Mouse (Mus musculus): Measurements from ENCODE around the gene Gm42791.

The Gm42791 gene

DNA sequence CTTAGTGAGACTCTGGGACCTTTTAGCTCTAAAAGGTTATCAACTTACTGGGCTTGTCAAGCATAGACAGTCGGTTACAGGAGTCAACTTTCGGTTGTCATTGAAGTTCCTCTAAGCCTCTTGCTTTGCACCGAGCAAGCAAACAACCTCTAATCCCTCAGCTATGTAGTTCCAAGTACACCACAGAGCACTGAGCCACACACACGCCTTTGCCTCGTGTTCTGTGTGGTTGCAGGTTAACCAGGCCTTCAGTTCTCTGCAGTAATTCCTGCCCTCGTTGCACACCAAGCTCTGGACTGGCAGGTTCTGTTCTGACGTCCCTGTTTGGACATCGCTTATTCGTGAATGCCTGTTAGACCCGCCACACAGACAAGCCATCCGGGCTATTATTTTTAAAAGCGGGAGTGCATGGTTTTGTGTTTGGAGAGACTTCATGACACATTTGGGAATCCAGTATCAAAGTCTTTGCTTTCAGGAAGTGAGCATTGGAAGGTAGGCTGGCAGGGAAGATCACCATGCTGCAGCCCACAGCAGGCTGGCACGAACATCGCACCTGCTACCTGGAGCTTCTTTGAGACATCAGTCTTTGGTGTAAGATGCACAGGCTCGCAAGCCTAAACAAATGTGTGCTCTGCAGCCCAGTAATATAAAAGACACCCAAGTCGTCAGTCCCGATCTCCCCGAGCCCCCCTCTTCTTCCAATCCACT is 16.3 kb downstream of the Gm42791 start:
- no peak for DNase-seq (ENCODE audit: low spot score)

DNA sequence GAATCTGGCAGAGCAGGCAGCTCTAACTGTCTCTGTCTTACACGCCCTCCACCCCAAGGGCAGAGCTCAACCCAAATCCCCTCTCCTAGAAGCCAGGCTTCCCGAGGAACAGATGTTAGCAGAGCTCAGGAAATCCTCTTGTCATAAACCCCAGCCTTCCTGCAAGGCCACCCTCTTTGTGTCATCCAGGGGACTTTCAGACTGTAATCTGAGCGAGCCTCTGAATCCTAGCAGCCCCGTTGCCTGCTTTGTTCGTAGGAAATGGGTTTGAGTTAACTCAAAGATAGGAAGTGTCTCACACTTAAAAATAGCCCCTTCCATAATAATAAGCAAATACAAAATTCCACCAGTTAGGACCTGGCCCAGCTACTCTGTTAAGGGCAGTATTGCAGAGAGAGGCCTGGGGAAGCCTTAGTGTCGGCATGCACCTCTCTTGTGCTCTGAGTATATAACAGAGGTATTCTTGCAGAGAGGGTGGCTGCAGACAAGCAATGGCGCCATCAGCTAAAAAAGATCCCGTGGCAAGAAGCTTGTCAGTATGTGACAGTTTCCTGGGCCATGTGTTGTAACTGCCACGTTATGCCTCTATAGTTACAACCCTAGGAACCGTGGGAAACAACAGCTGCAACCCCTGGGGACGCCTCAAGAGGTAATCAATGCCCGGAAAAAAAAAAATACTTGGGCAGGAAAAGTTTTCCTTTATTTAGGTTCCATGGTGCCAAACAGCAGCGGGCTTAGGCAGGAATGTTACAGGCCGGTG is 17.1 kb downstream of the Gm42791 start:
- DNase-seq (ENCODE audit: low spot score): no peak

DNA sequence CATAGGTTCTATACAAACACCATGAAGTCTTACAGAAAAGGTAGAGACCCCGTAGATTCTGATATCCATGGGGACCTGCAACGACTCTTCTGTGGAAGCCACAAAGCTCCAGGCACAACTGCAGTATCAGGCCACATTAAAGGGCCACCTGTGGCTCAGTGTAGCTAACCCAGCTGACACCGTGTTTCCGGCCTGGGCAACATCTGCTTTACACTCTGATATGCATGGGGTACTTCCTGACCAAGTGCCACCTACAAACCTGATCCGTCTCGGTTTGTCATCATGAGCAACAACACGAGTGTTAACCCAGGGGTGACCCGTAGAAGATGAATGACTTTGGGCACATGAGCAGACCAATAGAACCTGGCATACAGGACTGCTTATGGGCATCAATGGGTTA is 18.1 kb downstream of the Gm42791 start:
- no peak for DNase-seq (ENCODE audit: low spot score)

DNA sequence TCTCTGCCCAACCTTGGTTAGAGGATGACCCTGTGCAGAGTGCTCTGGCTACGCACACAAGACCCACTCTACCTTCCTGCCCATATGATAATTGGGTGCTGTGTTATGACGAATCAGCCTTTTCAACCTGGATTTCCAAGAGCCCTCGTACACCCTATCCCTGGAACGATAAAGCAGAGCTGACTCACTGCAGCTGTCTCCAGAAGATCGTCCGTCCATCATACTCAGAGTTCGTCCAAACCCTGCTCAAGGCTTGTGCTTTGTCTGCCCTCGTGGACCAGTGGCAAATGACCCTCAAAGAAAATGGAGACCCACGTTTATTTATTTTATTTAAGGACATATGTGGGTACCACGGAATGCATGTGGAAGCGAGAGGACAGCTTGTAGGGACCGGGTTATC is 19.9 kb downstream of the Gm42791 start:
- no peak for DNase-seq (ENCODE audit: low spot score)

DNA sequence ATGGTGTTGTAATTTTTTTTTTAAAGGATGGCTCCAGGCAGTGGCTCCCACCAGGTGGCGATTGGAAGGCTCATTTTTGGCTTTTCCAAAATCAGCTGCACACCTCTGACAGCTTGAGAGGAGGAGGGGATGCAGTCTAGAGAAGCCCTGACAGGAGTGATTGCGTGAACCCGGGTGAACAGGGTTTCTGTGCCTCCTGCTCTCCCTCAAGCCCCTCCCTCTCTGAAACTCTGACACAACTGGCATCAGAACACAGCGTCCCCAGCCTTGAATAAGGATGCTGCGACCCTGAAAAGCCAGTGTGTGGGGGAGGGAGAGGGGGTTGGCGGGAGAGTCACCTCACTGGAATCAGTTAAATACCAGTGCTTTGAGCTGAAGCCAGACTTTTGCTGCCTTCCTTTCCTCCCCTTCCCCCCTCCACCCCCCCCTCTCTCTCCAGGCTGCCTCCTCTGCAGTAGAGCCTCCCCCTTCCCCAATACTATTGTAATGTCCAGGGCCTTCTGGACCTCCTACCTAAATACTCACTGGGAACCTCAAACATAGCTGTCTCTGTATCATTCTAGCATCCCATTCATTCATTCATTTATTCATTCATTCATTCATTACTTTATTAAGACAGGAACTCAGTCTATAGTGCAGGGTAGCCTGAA is 21.8 kb downstream of the Gm42791 start:
- peak; percentile 75 for DNase-seq (ENCODE audit: low spot score)

DNA sequence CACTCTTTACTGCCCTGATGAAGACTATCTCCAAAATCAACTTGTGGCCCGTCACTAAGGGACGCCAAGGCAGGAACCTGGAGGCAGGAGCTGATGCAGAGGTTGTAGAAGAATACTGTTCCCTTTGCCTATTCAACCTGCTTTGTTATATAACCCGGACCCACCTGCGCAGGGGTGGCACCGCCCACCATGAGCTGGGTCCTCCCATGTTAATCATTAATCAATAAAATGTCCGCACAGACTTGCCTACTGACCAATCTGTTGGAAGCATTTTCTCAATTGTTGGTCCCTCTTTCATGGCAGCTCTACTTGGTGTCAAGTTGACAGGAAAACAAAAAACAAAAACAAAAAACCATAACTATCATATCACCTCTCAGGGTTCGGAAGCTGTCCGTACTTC is 22.8 kb downstream of the Gm42791 start:
- no peak for DNase-seq (ENCODE audit: low spot score)

DNA sequence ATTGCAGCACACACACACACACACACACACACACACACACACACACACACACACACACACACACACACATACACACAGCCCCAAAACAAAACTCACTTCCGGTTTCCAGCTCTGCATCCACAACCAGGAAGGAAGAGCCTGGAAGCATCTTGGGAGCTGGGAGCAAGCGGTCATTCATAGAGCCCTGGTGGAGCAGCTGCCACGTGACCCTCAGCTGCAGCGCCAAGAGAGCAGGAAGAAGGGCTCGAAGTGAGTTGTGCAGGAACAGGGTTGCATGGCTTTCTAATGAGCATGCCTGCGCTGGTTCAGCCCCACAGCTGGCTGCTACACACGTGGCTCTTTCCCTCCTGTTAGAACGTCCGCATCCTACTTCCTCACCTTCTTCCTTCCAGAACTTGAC is 25.3 kb downstream of the Gm42791 start:
- no peak for DNase-seq (ENCODE audit: low spot score)

DNA sequence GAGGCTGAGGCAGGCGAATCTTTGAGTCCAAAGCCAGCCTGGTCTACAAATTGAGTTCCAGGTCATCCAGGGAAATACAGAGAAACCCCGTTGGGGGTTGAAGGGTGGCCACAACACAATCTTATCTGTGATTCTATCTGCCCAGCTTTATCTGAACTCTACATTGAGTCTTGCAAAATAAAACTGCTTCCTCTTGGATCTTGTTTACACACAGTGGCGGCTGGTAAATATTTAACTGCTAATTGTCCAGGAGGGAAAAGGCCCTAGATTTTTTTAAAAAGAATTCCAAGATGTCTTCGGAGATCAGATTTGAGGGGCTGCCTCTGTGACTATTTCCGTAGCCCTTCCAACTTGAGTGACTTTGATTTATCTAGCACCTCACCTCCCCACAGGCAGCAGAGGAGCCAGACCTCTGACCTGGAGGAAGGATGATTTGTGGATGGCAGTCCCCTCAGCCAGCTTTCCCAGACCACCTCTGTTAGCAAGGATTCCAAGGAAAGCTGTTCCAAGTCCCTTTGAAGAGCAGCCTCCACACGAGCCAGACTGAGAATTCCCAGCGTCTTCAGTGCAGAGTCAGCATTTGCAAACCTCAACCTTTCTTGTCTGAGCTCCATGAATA is 25.9 kb downstream of the Gm42791 start:
- no peak for DNase-seq (ENCODE audit: low spot score)

DNA sequence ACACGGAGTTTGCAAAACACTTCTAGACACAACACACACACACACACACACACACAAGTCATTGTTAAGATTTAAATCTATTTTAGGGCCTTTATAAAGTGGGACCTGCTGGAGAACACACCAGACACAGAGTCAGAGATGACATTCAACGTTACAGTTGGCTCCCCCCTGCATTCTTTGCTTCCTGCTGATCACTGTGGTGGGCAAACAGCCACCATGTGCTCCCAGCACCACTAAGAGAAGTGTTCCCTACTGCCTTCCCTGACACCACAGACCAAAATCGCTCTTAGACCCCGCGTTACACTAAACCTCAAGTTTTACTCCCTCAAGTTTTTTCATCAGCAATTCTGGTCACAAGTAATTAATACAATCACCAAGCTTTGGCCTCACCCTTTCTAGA is 26.8 kb downstream of the Gm42791 start:
- DNase-seq (ENCODE audit: low spot score): no peak

DNA sequence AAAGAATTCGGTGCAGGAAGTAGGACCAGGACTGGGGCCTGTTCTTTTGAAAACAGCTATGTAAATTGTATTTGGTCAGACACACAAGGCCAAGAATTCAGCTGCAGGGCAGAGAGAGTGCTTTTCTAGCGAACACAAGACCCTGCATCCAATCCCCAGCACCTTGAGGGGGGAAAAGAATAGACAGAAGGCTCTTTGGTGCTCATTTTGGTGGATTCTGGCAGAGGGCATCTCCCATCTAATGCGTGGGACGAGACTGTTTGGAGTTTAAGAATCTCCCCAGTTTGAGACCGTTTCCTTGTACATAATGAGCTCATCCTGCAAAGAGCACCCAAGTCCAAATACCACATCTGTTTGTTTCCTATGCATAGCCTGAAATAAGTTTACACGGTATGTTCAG is 28.6 kb downstream of the Gm42791 start:
- DNase-seq (ENCODE audit: low spot score): no peak

DNA sequence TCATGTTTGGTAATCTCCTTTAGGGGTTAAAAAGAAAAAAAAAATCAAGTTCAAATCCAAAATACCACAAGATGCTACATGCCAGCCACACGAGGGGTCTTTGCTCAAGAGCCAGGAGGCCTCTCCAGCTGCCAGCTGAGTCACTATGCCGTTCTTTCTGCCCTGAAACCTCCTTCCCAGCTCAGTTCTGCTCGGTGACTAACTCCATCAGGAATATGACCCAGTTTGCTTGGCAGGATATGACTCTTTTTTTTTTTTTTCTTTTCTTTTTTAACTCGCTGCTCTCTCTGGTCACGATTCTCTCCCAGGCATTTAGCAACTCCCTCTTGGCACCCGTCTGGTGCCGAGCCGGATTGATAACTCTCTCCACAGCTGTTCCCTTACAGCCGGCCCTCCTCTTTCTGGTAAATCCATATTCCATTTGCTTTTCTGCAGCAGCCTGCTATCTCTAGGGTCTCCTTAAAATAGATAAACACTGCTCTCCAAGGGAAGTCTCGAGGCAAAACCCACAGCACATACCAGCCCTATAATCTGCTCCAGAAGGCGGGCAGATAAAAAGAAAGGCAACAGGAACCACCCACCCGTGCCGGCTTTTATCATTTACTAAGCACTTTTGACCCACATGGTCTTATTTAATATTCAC is 29.1 kb downstream of the Gm42791 start:
- DNase-seq (ENCODE audit: low spot score): peak; percentile 72

DNA sequence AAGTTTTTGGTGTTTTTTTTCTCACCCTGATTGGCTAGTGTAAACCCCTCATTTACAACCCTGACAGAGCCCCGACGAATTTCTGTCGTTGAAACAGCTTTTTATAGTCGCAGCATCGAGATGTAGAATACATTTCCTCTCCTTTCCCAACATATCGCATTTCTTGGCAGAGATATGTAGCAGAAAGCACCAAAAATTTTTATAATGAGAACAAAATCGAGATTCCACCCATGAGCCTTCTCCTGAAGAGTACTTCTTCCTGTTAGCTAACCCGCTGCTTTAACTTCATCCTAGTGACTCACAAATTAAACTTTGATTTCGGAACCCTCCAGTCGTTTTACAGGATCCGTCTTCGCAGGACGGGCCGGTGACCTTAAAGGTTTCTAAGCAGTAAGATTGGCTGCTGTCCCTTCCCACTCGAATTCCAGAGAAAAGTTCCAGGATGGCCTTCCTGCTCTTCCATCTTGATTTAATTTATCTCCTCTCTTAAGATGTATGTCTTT is 29.8 kb downstream of the Gm42791 start:
- no peak for DNase-seq (ENCODE audit: low spot score)

DNA sequence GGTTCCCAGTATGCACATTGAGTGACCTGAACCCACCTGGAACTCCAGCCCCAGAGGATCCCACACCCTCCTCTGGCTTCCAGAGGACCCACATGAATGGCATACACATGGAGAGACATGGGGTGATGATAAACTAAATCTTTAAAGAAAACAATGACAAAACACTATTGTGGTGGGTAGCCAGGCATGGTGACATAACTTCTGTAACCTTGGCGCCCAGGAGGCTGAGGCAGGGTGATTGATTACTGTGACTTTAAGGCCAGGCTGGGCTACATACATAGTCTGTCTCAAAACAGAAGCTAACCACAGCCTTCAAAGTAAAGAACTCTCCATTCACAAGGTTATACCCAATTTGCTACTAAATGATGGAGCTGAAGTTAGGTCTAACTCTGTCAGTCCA is 30.7 kb downstream of the Gm42791 start:
- no peak for DNase-seq (ENCODE audit: low spot score)

DNA sequence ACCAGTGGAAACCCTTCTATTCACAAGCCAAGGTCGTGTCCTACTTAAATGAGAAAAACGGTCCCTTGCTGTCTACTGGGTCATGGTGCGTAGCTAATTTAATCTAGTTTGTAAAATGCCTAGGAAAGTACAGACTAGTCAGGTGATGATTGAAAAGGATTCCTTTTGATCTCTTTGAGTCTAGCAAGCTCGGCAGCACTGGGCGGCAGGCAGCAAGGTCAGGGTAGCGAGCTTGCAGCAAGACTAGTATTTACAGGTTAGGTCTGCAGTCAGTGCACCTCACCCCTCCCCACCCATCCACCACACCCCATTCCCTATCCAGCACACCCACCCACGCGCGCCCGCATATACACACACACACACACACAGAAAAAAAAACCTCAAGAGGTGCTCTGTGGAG is 34.7 kb downstream of the Gm42791 start:
- DNase-seq (ENCODE audit: low spot score): no peak

DNA sequence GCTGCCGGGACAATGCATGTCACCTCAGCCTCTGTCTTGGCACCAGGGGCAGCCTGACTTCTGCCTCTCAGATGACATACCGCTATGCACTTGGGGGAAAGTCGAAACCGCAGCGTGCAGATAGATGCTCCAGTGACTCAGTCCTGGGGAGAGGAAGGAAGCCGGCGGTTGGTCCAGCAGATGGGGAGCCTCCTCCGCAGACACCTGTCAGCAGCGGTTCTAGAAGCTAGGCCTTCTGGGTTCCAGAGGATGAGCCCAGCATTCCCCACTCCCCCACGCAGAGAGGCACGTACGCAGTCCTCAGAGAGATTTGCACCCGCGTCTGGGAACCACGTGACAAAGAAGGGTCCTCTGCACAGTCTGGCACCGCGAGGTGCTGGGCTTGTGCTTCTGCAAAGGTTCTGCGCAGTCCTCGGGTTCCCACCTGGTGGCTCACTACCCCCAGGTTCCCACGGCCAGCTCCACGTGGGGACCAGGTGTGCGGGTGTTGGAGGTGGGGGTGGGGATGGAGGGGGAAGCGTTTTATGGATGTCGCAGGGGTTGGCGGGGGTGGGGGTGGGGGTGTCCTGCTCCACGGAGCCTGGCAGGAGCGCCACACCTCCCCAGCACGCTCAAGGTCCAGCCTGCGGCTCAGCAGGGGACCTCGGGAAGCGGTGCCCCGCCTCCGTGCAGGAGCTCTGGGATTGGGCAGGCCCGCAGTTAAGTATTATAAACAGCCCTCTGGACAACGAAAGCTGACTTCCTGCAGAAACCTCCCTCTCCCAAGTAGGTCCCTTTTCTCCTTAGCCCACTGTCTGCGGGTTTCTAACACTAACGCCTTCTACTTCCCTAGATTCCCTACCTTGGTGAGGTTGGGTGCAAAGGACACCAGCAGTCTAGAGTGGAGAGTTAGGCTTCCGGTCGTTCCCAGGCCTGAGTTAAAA is 35.6 kb downstream of the Gm42791 start:
- peak; percentile 78 for DNase-seq (ENCODE audit: low spot score)

DNA sequence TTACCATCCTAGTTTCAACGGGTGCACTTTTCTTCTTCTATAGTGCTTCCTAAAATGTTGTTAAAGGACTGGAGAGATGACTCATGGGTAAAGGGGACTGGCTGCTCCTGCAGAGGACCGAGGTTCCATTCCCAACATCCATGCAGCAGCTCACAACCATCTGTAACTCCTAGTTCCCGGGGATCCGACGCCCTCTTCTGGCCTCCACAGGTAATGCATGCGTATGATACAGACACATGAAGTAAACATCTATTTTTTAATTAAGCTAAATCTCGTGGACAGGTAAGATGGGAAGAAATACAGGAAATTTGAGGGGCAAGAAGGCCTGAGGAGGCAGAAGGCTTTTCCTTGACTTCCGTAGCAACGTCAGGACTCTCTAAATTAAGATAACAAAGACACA is 36.6 kb downstream of the Gm42791 start:
- no peak for DNase-seq (ENCODE audit: low spot score)

DNA sequence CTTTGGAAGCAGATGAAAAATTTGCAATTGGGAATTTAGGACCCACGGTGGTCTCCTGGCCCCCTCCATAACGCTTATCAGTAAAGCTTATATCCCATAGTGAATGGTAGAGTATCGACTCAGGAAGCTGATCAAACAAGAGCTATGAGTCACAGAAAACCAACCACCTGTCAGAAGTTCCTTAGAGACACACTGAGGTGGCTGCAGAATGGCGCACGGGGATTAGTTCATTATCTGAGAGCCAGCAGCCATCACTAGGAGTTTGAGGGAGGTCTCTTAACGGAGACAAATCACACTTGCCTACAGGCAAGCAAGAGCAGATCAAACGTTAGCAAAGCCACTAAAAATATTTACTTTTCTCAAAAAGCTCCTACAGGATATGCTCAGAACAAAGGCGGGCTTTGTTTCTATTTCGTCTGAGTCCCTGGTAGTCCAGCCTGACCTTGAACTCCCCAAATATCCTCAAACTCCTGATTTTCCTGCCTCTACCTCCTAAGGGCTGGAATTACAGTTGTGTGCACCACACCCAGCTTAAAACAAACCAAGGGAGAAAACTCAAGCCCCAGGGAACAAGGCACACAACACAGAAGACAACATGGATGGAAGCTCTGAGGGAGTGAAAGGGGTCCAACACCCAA is 37.9 kb downstream of the Gm42791 start:
- no peak for DNase-seq (ENCODE audit: low spot score)

DNA sequence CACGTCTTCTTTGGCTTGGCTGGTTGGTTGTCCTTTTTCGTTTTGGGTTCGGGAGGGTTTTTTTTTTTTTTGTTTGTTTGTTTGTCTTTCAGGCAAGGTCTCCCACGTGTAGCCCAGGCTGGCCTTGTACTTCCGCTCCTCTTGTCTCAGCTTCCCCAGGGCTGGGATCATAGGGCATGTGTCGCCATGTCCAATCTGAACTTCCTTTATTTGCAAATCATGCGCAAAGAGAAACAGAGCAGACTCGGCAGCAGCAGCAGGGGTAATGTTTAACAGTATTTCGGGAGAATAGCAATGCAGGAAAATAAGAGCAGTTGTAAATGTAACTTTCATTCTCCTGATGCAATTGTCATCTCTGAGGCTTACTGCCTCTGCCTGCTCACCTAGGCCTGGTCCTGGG is 38.9 kb downstream of the Gm42791 start:
- no peak for DNase-seq (ENCODE audit: low spot score)

DNA sequence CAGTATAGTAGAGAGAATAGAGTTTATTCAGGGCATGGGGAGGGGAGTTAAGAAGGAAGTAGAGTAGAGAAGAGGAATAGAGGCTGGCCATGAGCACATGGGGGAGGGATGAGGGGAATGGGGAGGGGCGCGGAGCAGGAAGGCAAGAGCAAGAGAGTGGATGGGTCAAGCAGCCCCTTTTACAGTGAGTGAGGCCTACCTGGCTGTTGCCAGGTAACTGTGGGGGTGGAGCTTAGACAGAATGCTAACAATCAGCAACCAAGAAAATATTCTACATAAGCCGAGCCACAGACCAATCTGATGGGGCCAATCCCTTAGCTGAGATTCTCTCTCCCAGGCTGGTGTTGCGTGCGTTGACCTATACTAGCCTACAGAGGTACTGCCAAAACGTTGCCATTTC is 39.4 kb downstream of the Gm42791 start:
- DNase-seq (ENCODE audit: low spot score): no peak

DNA sequence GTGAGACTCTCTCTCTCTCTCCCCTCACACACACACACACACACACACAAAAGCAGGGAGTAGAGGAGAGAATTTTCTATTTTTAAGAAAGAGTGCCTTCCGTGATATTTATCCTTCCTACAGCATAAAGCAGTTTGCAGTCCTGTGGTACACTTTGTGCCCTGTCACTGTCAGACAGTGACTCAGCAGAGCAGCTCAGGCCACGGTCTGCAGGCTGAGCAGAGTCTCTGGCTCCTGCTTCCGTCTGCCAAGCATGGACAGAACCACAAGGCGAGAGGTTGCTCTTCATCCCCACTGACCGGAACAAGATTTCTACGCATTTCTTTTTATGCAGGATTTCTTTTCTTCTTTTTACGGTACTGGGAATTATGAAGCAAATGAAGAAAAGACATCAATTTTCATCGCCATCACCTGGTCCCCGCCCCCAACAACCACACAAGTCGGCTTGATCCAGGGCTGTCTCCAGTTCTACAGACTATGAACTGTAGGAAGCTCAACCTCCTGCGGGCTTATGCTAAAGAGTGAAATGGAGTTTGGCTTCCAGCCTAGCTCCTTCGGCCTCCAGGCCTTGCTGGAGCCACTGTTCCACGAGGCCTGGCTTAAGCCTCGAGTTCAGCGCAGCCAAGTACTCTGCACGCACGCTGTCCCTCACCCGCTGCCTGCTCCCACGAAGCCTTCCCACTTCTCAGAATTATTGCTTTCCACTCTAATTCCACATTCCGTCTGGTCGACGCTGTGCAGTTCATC is 40.5 kb downstream of the Gm42791 start:
- DNase-seq (ENCODE audit: low spot score): no peak
